Mouse (Mus musculus) E14TG2a.4 (cell line): Measurements from ENCODE around the gene Crk.
"Not testable (repeated sequence)": the region's sequence is repeated elsewhere in the genome, so short reads cannot be mapped to it uniquely, and the experiment has no call there.

Experiments used
- CTCF ChIP-seq: conservative IDR thresholded peaks from 2 replicates; pipeline ENCODE4 v1.5.1; 2014; ENCODE audit warnings: low read length
- NANOG ChIP-seq: IDR thresholded peaks from 2 replicates; pipeline ENCODE4 v1.6.1; 2014; ENCODE audit warnings: borderline replicate concordance, low read length, mixed read lengths

DNA sequence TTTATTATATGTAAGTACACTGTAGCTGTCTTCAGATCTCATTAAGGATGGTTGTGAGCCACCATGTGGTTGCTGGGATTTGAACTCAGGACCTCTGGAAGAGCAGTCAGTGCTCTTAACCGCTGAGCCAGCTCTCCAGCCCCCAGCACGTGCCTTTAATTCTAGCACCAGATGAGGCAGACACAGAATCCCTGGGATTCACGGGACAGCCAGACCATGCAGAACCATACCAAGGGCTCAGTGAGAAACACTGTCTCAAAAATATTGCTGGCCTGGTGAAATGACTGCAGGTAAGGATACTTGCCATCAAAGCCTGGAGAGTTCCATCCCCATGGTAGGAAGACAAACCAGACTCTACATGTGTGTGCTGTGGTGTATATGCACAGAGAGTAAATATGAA lies 18.4 kb downstream of the Crk start:
- TF ChIP-seq CTCF, NANOG: not testable (repeated sequence)
